Mouse (Mus musculus) intestine, embryonic 16.5 days (tissue): ENCODE measurements around the gene S100a3. TPM values are rescaled to one million over a fixed set of nuclear protein-coding genes. Genes with fewer than 3 reads are reported as not detected.

Source experiments
- ATAC-seq: fragments of 200-750 bp; cut with Nextera tagmentation; 2 replicates; pipeline ENCODE4 v1.8.0; 2017; ENCODE audit warnings: moderate TSS enrichment, moderate library complexity
- H3K27ac ChIP-seq: fragments of 300-500 bp; sonication (generic); 2 replicates; pipeline ENCODE4 v1.5.1; 2014; ENCODE audit warnings: mild to moderate bottlenecking, low read length
- H3K27me3 ChIP-seq: fragments of 300-500 bp; sonication (generic); replicated peaks from 2 replicates; pipeline ENCODE4 v1.6.1; 2014; ENCODE audit warnings: low read length, control low read depth, mixed read lengths; ENCODE audit not compliant: control insufficient read depth, insufficient read depth
- H3K36me3 ChIP-seq: fragments of 300-500 bp; sonication (generic); 2 replicates; pipeline ENCODE4 v1.6.1; 2014; ENCODE audit warnings: low read length, control low read depth; ENCODE audit not compliant: control insufficient read depth, insufficient read depth
- H3K4me1 ChIP-seq: fragments of 300-500 bp; sonication (generic); 2 replicates; pipeline ENCODE4 v1.6.1; 2014; ENCODE audit warnings: low read length, control low read depth, mixed read lengths; ENCODE audit not compliant: control insufficient read depth, insufficient read depth
- H3K4me2 ChIP-seq: fragments of 300-500 bp; sonication (generic); 2 replicates; pipeline ENCODE4 v1.6.1; 2014; ENCODE audit warnings: low read depth, low read length, control low read depth
- H3K4me3 ChIP-seq: fragments of 300-500 bp; sonication (generic); 2 replicates; pipeline ENCODE4 v1.5.1; 2014; ENCODE audit warnings: mild to moderate bottlenecking, low read length
- H3K9ac ChIP-seq: fragments of 300-500 bp; sonication (generic); 2 replicates; pipeline ENCODE4 v1.6.1; 2014; ENCODE audit warnings: low read depth, low read length
- H3K9me3 ChIP-seq: fragments of 300-500 bp; sonication (generic); 2 replicates; pipeline ENCODE4 v1.6.1; 2016; ENCODE audit warnings: low read length, control low read depth; ENCODE audit not compliant: control insufficient read depth
- WGBS: fragments of 180-500 bp; shearing (Covaris S2); extraction: QIAGEN DNeasy Blood & Tissue Kit; methylation state at CpG from one replicate; pipeline ENCODE4 v1.1.7; 2014; 5-methylcytosine and 5-hydroxymethylcytosine counted together
- polyA plus RNA-seq: library from polyadenylated mRNA; unstranded; fragments of >200 nt; fragmentation: Nextera tagmentation; extraction: Ambion mirVana; gene quantifications from 2 replicates; pipeline ENCODE4 v1.2.1, GENCODE M21; 2015

Gene S100a3
- polyA plus RNA-seq, 1 experiment from 2014 or later: 0.29 TPM

DNA sequence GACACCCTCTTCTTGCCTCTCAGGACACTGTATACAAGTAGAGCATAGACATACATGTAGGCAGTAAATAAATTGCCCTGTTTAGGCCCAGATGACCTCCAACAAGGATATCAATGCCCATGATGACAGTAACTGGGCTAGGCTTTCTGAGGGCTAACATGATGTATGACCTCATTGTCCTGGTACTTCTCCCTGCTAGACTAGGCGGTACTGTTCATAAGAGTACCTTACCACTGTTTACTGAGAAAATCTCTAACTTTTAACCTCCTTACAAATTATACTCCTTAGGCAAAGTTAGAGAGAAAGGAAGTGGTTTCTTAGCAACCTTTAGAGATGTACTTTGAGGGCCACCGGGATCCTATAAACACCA, 10.0 kb upstream of the S100a3 start:
- no peaks in the 10 kb centered on the region for H3K9me3 ChIP-seq
- no peaks in the 10 kb centered on the region for H3K27me3 ChIP-seq
- H3K27ac ChIP-seq: no peak overlapping the region
- WGBS: 74% methylated on average over 2 of the region's 2 CpGs
- no peak overlapping the region for H3K4me2 ChIP-seq
- peaks cover 6% of the 10 kb centered on the region; the same call in 1 of the 2 replicates for H3K4me1 ChIP-seq
- no peak overlapping the region for H3K4me3 ChIP-seq
- H3K36me3 ChIP-seq: no peaks in the 10 kb centered on the region
- no peak overlapping the region for H3K9ac ChIP-seq
- ATAC-seq: peak; percentile 13; the same call in 1 of the 2 replicates

DNA sequence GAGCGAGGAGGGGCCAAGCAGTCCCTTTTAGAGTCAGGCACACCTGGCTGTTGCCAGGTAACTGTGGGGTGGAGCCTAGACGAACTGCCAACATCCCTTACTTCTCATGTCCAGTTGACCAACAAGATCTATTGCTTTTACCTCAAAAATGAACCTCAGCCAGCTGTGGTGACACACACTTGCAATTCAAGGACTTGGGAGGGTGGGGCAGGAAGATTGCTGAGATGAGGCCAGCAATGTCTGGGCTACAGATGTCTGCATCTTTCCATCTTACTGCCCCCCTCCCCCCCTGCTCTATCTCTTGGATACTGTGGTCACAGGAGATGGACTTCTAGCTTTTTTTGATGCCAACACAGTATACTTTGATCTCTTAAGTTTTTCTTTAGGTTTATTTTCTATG, 8.1 kb upstream of the S100a3 start:
- Histone ChIP-seq H3K4me1 (peaks cover 6% of the 10 kb centered on the region; the same call in 1 of the 2 replicates), H3K9me3 (no peaks in the 10 kb centered on the region), H3K27ac (no peak overlapping the region), H3K27me3 (no peaks in the 10 kb centered on the region), H3K9ac (no peak overlapping the region), H3K36me3 (no peaks in the 10 kb centered on the region), H3K4me2 (no peak overlapping the region), H3K4me3 (no peak overlapping the region)
- 78% methylated on average over 2 of the region's 2 CpGs for WGBS
- no peak for ATAC-seq

DNA sequence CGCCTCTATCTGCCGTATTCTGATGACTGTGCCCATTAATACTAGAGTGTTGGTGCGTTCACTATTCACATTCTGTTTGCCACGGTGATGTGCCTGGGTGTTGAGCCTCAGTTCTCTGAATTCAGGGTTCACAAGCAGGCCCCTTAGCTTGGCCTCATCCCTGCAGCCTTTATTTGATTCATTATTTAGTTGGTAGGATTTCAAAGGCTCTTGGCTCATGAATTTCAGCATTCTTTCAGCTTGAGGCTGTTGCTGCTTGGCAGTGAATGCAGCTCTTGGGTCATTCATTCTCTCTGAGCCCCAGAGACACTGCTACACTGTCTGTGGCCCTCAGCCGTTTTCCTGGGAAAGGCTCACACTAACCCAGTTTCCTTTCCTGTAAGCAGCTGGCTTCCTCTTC, 4.4 kb upstream of the S100a3 start:
- H3K27ac ChIP-seq: no peak overlapping the region
- H3K36me3 ChIP-seq: no peaks in the 10 kb centered on the region
- no peak for ATAC-seq
- no peaks in the 10 kb centered on the region for H3K27me3 ChIP-seq
- no peak overlapping the region for H3K4me3 ChIP-seq
- H3K9me3 ChIP-seq: no peaks in the 10 kb centered on the region
- H3K4me2 ChIP-seq: no peak overlapping the region
- no peak overlapping the region for H3K9ac ChIP-seq
- WGBS: 60% methylated on average over 5 of the region's 5 CpGs
- H3K4me1 ChIP-seq: no peaks in the 10 kb centered on the region

DNA sequence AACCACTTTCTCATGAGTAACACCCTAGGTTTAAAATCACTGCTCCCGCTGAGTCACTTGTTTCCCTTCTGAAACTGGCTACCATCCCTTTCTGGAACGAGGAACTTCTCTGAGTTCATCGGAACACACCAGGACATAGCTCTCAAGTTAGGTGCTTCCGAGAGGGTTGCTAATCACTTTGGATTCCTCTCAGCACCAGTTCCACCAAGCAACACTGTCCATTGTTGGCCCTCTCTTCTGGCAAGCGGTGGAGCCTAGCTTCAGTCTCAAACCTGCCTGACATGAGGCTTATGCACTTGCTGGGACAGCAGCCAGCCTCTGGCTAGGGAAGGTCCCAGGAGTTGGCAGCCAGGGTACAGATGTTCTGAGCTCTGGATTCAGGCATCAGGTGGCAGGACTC, 14.3 kb downstream of the S100a3 start:
- no peak for ATAC-seq

DNA sequence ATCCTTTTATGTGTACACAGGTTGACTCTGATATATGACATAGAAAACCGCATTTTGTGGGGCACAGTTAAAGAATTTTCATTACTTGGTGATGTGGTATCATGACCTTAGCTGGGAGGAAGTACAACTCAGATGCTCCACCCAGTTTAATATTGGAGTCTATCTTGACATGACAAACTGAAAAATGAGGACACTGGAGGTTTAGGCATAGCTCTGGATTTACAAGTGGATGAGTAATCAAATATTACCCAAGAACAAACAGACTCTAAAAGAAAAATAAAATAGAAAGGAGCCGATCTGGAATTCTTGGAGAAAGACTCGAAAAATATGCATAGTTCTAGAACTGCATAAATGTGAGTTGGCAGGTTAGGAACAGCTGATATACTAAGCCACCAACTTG, 14.9 kb downstream of the S100a3 start:
- Histone ChIP-seq H3K4me2 (no peak overlapping the region), H3K9ac (no peak overlapping the region), H3K4me1 (no peaks in the 10 kb centered on the region), H3K27ac (no peak overlapping the region), H3K4me3 (no peak overlapping the region), H3K36me3 (no peaks in the 10 kb centered on the region), H3K27me3 (no peaks in the 10 kb centered on the region), H3K9me3 (no peaks in the 10 kb centered on the region)
- no peak for ATAC-seq
- WGBS: 57% methylated on average over 3 of the region's 3 CpGs

More for the DNA sequence above, 14.3 kb downstream of the S100a3 start:
- no peak overlapping the region for H3K4me2 ChIP-seq
- no peaks in the 10 kb centered on the region for H3K27me3 ChIP-seq
- 81% methylated on average over 5 of the region's 5 CpGs for WGBS
- H3K27ac ChIP-seq: no peak overlapping the region
- no peak overlapping the region for H3K4me3 ChIP-seq
- no peaks in the 10 kb centered on the region for H3K9me3 ChIP-seq
- no peaks in the 10 kb centered on the region for H3K4me1 ChIP-seq
- H3K36me3 ChIP-seq: no peaks in the 10 kb centered on the region
- no peak overlapping the region for H3K9ac ChIP-seq

DNA sequence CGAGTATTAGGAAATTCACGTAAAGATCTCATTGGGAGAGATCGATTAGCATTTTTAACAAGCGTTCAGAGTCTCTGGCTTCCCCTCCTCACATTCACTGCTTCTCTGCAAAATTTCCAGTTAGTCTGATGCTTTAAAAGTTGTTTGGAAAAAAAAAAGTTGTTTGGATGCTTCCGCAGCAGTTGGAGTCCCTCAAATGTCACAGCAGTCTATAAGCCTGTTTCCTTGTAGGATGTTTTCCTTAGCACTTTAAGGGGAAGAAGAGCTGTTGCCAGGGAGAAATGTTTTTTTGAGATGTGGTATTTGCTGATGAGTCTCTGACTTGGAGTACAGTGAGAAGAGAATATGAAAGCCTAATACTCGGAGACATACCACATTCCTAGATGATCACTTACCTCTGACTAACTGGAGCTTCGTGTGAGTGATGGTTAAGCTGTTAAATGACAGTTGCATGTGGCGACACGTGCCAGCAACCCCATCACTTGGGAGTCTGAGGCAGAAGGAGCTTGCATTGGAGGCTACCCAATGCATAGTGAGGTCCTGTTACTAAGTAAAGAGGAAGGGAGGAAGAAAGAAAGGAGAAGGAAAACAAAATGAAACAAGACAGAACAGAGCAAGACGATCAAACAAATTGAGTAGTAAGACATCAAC, 16.1 kb downstream of the S100a3 start:
- 69% methylated on average over 10 of the region's 10 CpGs for WGBS
- no peak overlapping the region for H3K4me2 ChIP-seq
- H3K9me3 ChIP-seq: no peaks in the 10 kb centered on the region
- no peaks in the 10 kb centered on the region for H3K4me1 ChIP-seq
- H3K27me3 ChIP-seq: no peaks in the 10 kb centered on the region
- no peaks in the 10 kb centered on the region for H3K36me3 ChIP-seq
- H3K9ac ChIP-seq: no peak overlapping the region
- H3K4me3 ChIP-seq: no peak overlapping the region
- ATAC-seq: no peak
- H3K27ac ChIP-seq: no peak overlapping the region

DNA sequence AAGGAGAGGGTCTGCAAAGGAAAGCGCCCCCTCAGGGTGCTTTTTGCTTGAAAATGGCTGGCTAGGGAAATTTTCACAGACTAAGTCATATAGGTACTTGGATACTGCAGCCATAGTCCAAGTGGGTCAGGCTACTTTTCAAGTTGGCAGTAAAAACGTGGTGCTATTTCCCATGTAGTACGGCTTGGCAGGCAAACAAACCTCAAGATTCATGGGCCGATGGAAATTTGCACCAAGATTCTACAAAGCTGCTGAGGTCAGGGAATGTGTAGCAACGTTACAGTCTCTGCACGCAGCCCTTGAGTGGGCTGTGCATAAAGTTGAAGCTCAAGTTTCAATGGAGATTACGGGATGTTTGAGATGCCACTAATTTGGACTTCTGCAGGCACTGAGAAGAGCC, 19.1 kb downstream of the S100a3 start:
- WGBS: 67% methylated on average over 7 of the region's 7 CpGs
- Histone ChIP-seq H3K4me1 (peaks cover 13% of the 10 kb centered on the region), H3K4me2 (no peak overlapping the region), H3K9ac (no peak overlapping the region), H3K27me3 (no peaks in the 10 kb centered on the region), H3K4me3 (no peak overlapping the region), H3K27ac (no peak overlapping the region), H3K9me3 (no peaks in the 10 kb centered on the region), H3K36me3 (no peaks in the 10 kb centered on the region)
- no peak for ATAC-seq

DNA sequence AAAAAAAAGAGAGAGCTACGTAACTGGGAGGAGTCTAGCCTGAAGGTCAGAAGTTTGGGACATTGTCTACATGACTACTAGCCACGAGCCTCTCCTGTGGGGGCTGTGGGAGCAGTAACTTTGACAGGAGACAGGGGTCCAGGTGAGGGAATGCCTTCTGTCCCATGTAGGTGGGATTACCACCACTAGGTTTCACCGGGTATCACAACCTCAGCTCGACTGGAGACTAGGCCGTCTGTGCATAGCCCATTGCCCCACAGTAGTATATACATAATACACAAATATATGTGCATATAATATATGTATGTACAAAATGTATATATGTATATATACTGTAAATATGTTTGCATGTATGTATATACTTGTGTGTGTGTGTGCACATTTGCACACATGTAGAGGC, 20.8 kb downstream of the S100a3 start:
- Histone ChIP-seq H3K36me3 (no peaks in the 10 kb centered on the region), H3K4me3 (no peak overlapping the region), H3K27me3 (no peaks in the 10 kb centered on the region), H3K4me2 (no peak overlapping the region), H3K4me1 (peaks cover 25% of the 10 kb centered on the region), H3K27ac (no peak overlapping the region), H3K9ac (no peak overlapping the region), H3K9me3 (no peaks in the 10 kb centered on the region)
- 92% methylated on average over 5 of the region's 5 CpGs for WGBS
- no peak for ATAC-seq

DNA sequence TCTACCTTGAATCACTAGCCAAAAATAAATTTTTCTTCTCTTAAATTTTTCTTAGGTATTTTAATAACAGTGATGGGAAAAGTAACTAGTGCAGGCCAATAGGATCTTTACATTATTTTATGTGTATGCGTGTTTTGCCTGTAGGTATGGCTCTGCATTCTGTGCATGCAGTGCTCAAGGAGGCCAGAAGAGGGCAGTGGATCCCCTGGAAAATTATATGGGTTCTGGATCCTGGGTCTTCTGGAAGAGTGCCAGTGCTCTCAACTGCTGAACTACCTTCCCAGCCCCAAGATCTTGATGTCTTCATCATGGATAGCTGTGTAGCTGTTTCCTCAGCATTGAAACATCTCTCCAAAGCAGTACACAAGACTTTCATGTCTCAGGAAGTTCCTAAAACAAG, 21.8 kb downstream of the S100a3 start:
- H3K36me3 ChIP-seq: no peaks in the 10 kb centered on the region
- no peak overlapping the region for H3K9ac ChIP-seq
- no peak overlapping the region for H3K4me2 ChIP-seq
- ATAC-seq: no peak
- H3K4me3 ChIP-seq: no peak overlapping the region
- peaks cover 35% of the 10 kb centered on the region for H3K4me1 ChIP-seq
- no peaks in the 10 kb centered on the region for H3K9me3 ChIP-seq
- H3K27ac ChIP-seq: no peak overlapping the region
- 100% methylated on average over 1 of the region's 1 CpGs for WGBS
- no peaks in the 10 kb centered on the region for H3K27me3 ChIP-seq

DNA sequence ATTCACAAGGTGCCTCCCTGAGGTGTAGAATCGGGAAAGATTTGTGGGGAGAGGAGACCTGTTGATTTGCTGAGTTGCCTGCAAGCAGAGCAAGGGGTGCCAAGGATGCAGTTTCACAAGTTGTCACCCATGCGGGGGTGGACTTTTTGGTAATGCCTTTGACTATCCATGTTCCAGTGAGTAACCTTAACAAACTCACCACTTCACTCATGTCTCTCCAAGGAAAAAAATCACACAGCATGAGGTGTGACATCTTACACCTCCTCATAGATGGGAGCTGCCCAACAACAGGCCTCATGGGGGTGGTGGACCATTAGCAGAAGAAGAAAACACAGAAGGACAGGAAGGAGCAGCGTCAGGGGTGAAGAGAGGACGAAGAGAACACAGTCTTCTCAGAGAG, 22.2 kb downstream of the S100a3 start:
- no peak overlapping the region for H3K4me2 ChIP-seq
- 90% methylated on average over 4 of the region's 4 CpGs for WGBS
- H3K36me3 ChIP-seq: no peaks in the 10 kb centered on the region
- H3K27me3 ChIP-seq: no peaks in the 10 kb centered on the region
- H3K27ac ChIP-seq: no peak overlapping the region
- H3K4me1 ChIP-seq: peaks cover 37% of the 10 kb centered on the region
- H3K4me3 ChIP-seq: no peak overlapping the region
- ATAC-seq: no peak
- no peak overlapping the region for H3K9ac ChIP-seq
- no peaks in the 10 kb centered on the region for H3K9me3 ChIP-seq
